Mouse (Mus musculus): ENCODE measurements around the gene Tuba3b.

DNA sequence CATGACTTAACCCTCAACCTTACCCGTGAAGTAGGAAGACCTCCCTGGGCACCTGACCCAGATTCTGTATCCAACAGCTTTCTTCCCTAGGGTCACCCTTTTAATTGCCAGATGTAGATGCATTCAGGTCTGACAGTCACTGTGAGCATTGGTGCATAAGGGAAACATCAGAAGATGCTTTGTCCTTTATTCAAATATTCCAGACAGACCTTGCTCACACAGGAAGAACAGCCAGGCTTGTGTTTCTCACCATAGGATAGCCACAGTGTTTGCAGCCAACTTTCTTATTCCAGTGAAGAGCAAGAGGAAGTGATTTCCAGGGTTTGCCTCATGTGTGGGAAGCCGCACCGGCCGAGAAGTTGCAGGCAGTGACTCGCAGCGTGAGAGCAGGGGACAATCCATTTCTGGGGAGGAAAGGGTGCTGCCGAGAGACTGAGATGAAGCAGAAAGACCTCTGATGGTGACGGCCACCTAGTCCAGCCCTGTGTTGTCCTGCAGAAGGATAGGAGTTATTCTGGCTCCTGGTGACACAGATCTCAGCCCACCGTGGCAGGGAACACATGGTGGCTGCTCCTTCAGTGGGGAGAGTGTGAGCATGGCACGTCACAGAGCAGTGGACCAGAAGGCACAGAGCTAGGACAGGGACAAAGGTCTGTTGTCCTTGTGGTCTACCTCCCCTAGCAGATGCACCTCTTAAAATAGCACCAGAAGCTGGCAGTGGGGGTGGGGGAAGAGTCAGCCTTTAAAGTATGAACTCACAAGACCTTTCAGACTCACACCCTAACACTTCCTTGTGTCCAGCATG is 34.0 kb upstream of the Tuba3b start:
- TF ChIP-seq POLR2A (IDR thresholded peaks at IDR 0.05; ENCODE audit: control insufficient read depth, low read depth, low read length) (no peak), CTCF (IDR thresholded peaks at IDR 0.05; ENCODE audit: control insufficient read depth, insufficient read depth, insufficient replicate concordance, low read depth, low read length) (no peak)
